10 mouse cellular contexts compared by ENCODE assay signal in genomic region chr7:37259293-37259692, GRCm38 (mm10).
A peak's percentile ranks its signal among the peaks of the same experiment; 100 is the strongest.
DNase-seq lines count a peak whose midpoint lies in the region; ATAC-seq lines count a peak whose summit lies in the region.
"Had no signal": no experiment of that assay in that cellular context is flagged by ENCODE, and none has a peak within 500 bp of the region (broad histone marks: within the 10 kb centered on the region; RNA-seq: fewer than 3 reads in every experiment).

No protein-coding gene starts in this region.

- no peak overlapping the region for H3K4me2 ChIP-seq in forebrain, embryonic 13.5 days
- H3K4me2 ChIP-seq in kidney, embryonic 15.5 days, result no peak overlapping the region
- H3K4me2 ChIP-seq: heart, embryonic 15.5 days had no signal

- ATAC-seq in forebrain, embryonic 13.5 days, result no peak
- ATAC-seq in kidney, embryonic 15.5 days (replicated peaks; ENCODE audit: low FRiP score), result no peak
- ATAC-seq in inflammation-experienced regulatory T-cells, adult 6 months, result no peak

- WGBS in forebrain, embryonic 10.5 days, result 40% methylated on average over 6 of the region's 6 CpGs
- WGBS in forebrain, embryonic 13.5 days, result 43% methylated on average over 6 of the region's 6 CpGs
- WGBS in kidney, embryonic 15.5 days, result 53% methylated on average over 6 of the region's 6 CpGs
- 42% methylated on average over 6 of the region's 6 CpGs for WGBS in limb, embryonic 10.5 days

- no peak overlapping the region for H3K4me3 ChIP-seq in forebrain, embryonic 10.5 days
- no peak overlapping the region for H3K4me3 ChIP-seq in forebrain, embryonic 13.5 days
- no peak overlapping the region for H3K4me3 ChIP-seq in kidney, embryonic 15.5 days (replicated peaks)
- no peak overlapping the region for H3K4me3 ChIP-seq in limb, embryonic 10.5 days
- H3K4me3 ChIP-seq: heart, embryonic 15.5 days had no signal

- no peaks in the 10 kb centered on the region for H3K36me3 ChIP-seq in forebrain, embryonic 10.5 days (replicated peaks)
- H3K36me3 ChIP-seq in forebrain, embryonic 13.5 days (ENCODE audit: poor library complexity, severe bottlenecking), result no peaks in the 10 kb centered on the region
- H3K36me3 ChIP-seq in kidney, embryonic 15.5 days, result no peaks in the 10 kb centered on the region
- no peaks in the 10 kb centered on the region for H3K36me3 ChIP-seq in limb, embryonic 10.5 days
- H3K36me3 ChIP-seq: heart, embryonic 15.5 days had no signal

- H3K27me3 ChIP-seq in forebrain, embryonic 10.5 days (ENCODE audit: poor library complexity, severe bottlenecking), result no peaks in the 10 kb centered on the region
- no peaks in the 10 kb centered on the region for H3K27me3 ChIP-seq in forebrain, embryonic 13.5 days
- H3K27me3 ChIP-seq in kidney, embryonic 15.5 days, result no peaks in the 10 kb centered on the region
- H3K27me3 ChIP-seq in limb, embryonic 10.5 days (ENCODE audit: low read depth, poor library complexity, severe bottlenecking), result no peaks in the 10 kb centered on the region
- H3K27me3 ChIP-seq: heart, embryonic 15.5 days had no signal

- DNase-seq in forebrain, embryonic 10.5 days (ENCODE audit: extremely low spot score, low spot score), result peak; percentile 18
- peak; percentile 13 to 35 for DNase-seq in kidney, postnatal 4 days
- peak; percentile 12 for DNase-seq in ES-CJ7 (ENCODE audit: low read depth, low spot score)
- peak; percentile 65 for DNase-seq in limb, embryonic 10.5 days (ENCODE audit: low spot score)
- no peak for DNase-seq in frontal cortex, postnatal 36 days (ENCODE audit: low spot score in 2 of 2)
- DNase-seq: cerebellum, adult 9-10 months had no signal

- H3K9ac ChIP-seq in forebrain, embryonic 13.5 days, result no peak overlapping the region
- no peak overlapping the region for H3K9ac ChIP-seq in kidney, embryonic 15.5 days
- H3K9ac ChIP-seq: heart, embryonic 15.5 days had no signal

- H3K4me1 ChIP-seq in forebrain, embryonic 10.5 days, result peaks cover 21% of the 10 kb centered on the region; the same call in 1 of the 2 replicates
- H3K4me1 ChIP-seq in forebrain, embryonic 13.5 days, result peaks cover 10% of the 10 kb centered on the region; the same call in 1 of the 2 replicates
- 0 out of 2 replicates have a peak, but pooled peaks cover 2% of the 10 kb centered on the region for H3K4me1 ChIP-seq in kidney, embryonic 15.5 days
- H3K4me1 ChIP-seq in limb, embryonic 10.5 days, result peaks cover 39% of the 10 kb centered on the region

- H3K27ac ChIP-seq in forebrain, embryonic 10.5 days, result no peak overlapping the region
- no peak overlapping the region for H3K27ac ChIP-seq in forebrain, embryonic 13.5 days
- H3K27ac ChIP-seq in kidney, embryonic 15.5 days, result no peak overlapping the region
- 0 out of 2 replicates have a peak overlapping the region, but pooled peaks have one; percentile 30 for H3K27ac ChIP-seq in limb, embryonic 10.5 days
- H3K27ac ChIP-seq: heart, embryonic 15.5 days had no signal

- no peaks in the 10 kb centered on the region for H3K9me3 ChIP-seq in forebrain, embryonic 10.5 days
- H3K9me3 ChIP-seq in forebrain, embryonic 13.5 days (replicated peaks), result no peaks in the 10 kb centered on the region
- H3K9me3 ChIP-seq in kidney, embryonic 15.5 days (replicated peaks), result no peaks in the 10 kb centered on the region
- H3K9me3 ChIP-seq in limb, embryonic 10.5 days (replicated peaks), result no peaks in the 10 kb centered on the region
- H3K9me3 ChIP-seq: heart, embryonic 15.5 days had no signal

Comparison
In these comparisons a context has a peak if more than half of its experiments do, and no peak if none do; other contexts are left out.
1. DNase-seq: peak in forebrain, embryonic 10.5 days (single experiment), kidney, postnatal 4 days (2 of 2), ES-CJ7 (single experiment) and limb, embryonic 10.5 days (single experiment); none in frontal cortex, postnatal 36 days (0 of 2).